Mouse (Mus musculus): Measurements from ENCODE around the gene Dnajc21. TPM values are rescaled to one million over a fixed set of nuclear protein-coding genes. Genes with fewer than 3 reads are reported as not detected.
A peak's percentile ranks its signal among the peaks of the same experiment; 100 is the strongest.

Gene Dnajc21
- polyA plus RNA-seq, 1 experiment from 2014 or later: 8.3 TPM

DNA sequence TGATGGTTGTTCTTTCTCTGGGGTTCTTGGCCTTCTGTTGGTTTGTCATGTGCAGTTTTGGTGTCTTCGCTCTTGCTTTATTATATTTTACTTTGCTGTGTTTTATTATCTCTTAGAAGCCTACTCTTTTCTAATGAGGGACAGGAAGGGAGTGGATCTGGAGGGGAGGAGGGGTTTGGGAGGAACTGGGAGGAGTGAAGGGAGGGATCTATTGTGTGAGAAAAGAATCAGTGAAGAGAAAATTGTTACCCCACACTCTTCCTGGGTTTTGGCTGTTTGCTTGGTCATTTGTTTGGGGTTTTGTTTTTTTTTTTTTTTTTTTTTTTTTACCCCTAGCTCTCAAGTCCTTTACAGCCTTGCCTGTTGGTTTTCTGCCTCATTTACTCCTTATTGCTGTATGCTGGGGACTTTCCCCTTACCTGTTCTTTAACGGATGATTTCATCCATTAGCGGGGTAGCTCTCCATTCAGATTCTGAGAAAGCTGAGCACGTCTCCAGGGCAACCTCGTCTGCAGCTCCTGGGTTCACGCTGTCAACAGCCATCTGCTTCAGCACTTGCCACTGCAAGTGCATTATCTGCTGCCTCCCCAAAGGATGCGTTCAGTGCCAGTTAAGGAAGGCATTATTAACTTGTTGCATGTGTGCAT, 49.1 kb downstream of the Dnajc21 start:
- H3K36me3 ChIP-seq (ENCODE audit: control insufficient read depth, insufficient read depth, low read length): no peaks in the 10 kb centered on the region
- H3K27ac ChIP-seq (ENCODE audit: low read length): no peak overlapping the region
- no peaks in the 10 kb centered on the region; the same call in 1 of the 2 replicates for H3K4me1 ChIP-seq (ENCODE audit: control insufficient read depth, insufficient read depth, low read length)
- H3K27me3 ChIP-seq (ENCODE audit: control insufficient read depth, insufficient read depth, low read depth, low read length): no peaks in the 10 kb centered on the region
- WGBS: 15% methylated on average over 7 of the region's 7 CpGs
- ATAC-seq: peak; percentile 68; the same call in 1 of the 2 replicates
- H3K9ac ChIP-seq (ENCODE audit: low read depth, low read length): no peak overlapping the region
- H3K9me3 ChIP-seq (replicated peaks; ENCODE audit: control insufficient read depth, low read length, poor library complexity, severe bottlenecking): no peaks in the 10 kb centered on the region
- no peak overlapping the region for H3K4me2 ChIP-seq (ENCODE audit: low read length)
- no peak overlapping the region for H3K4me3 ChIP-seq (ENCODE audit: low read depth, low read length)

DNA sequence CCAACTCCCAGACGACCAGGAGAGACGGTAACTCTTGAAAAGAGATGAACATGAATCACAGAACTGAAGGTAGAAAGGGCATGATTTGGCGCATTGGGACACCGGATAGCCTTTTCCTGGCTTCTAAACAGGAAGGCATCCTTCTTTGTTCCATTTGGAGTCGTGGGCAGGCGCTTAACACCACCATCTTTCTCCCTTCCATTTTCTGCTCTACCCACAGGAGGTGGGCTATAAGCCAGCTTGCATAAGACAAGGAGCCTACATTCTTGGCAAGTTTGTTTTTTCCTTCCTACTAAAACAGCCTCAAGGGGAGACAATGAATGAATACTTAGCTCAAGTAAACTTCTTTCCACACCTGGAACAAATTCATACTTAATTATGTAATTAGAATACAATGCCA, 56.7 kb downstream of the Dnajc21 start:
- Histone ChIP-seq H3K4me2 (ENCODE audit: low read length) (no peak overlapping the region), H3K27me3 (ENCODE audit: control insufficient read depth, insufficient read depth, low read depth, low read length) (no peaks in the 10 kb centered on the region), H3K27ac (ENCODE audit: low read length) (no peak overlapping the region), H3K4me1 (ENCODE audit: control insufficient read depth, insufficient read depth, low read length) (no peaks in the 10 kb centered on the region), H3K4me3 (ENCODE audit: low read depth, low read length) (no peak overlapping the region), H3K9me3 (replicated peaks; ENCODE audit: control insufficient read depth, low read length, poor library complexity, severe bottlenecking) (no peaks in the 10 kb centered on the region), H3K36me3 (ENCODE audit: control insufficient read depth, insufficient read depth, low read length) (no peaks in the 10 kb centered on the region), H3K9ac (ENCODE audit: low read depth, low read length) (no peak overlapping the region)
- 93% methylated on average over 6 of the region's 6 CpGs for WGBS
- no peak for ATAC-seq

DNA sequence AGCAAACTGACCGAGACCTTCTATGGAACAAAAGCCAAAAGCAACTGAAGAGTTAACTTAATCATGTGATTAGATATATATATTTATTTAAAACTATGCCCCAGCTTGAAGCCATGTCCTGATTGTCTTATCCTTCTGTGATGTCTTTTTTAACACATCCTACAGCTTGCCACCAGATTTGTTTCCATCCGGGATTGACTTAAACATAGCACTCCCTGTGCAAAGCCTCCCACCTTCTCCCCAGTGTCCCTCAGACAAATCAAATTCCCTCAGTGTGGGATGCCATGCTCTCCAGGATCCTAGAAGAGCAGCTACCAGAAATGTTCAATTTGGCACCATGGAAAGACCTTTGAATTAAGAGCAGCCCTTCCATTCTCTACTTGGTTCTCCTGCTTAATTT, 59.4 kb downstream of the Dnajc21 start:
- Histone ChIP-seq H3K27ac (ENCODE audit: low read length) (no peak overlapping the region), H3K9me3 (replicated peaks; ENCODE audit: control insufficient read depth, low read length, poor library complexity, severe bottlenecking) (no peaks in the 10 kb centered on the region), H3K9ac (ENCODE audit: low read depth, low read length) (no peak overlapping the region), H3K4me3 (ENCODE audit: low read depth, low read length) (no peak overlapping the region), H3K4me2 (ENCODE audit: low read length) (no peak overlapping the region), H3K4me1 (ENCODE audit: control insufficient read depth, insufficient read depth, low read length) (no peaks in the 10 kb centered on the region), H3K27me3 (ENCODE audit: control insufficient read depth, insufficient read depth, low read depth, low read length) (no peaks in the 10 kb centered on the region), H3K36me3 (ENCODE audit: control insufficient read depth, insufficient read depth, low read length) (no peaks in the 10 kb centered on the region)
- no peak for ATAC-seq
- 85% methylated on average over 2 of the region's 2 CpGs for WGBS

DNA sequence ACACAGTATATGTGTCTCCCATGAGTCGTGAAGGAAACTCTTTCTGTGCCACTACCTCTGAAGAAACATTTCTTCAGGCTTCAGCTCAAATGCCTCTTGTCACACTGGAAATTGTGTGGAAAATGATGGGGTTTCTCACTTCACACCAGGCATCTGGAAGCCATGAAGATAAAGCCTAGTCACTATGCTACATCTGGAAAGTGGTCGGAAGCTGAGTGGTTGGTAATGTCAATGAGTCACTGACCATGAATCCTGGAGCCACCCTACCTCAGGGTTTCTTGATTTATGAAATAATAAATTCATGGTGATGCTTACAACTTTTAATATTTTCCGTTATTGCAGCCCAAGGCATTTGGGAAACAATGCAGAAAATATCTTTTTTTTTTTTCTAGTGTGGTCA, 60.5 kb downstream of the Dnajc21 start:
- Histone ChIP-seq H3K9me3 (replicated peaks; ENCODE audit: control insufficient read depth, low read length, poor library complexity, severe bottlenecking) (no peaks in the 10 kb centered on the region), H3K27ac (ENCODE audit: low read length) (no peak overlapping the region), H3K27me3 (ENCODE audit: control insufficient read depth, insufficient read depth, low read depth, low read length) (no peaks in the 10 kb centered on the region), H3K9ac (ENCODE audit: low read depth, low read length) (no peak overlapping the region), H3K4me3 (ENCODE audit: low read depth, low read length) (no peak overlapping the region), H3K4me2 (ENCODE audit: low read length) (no peak overlapping the region), H3K36me3 (ENCODE audit: control insufficient read depth, insufficient read depth, low read length) (no peaks in the 10 kb centered on the region), H3K4me1 (ENCODE audit: control insufficient read depth, insufficient read depth, low read length) (no peaks in the 10 kb centered on the region)
- ATAC-seq: no peak
- WGBS: 86% methylated on average over 3 of the region's 3 CpGs

DNA sequence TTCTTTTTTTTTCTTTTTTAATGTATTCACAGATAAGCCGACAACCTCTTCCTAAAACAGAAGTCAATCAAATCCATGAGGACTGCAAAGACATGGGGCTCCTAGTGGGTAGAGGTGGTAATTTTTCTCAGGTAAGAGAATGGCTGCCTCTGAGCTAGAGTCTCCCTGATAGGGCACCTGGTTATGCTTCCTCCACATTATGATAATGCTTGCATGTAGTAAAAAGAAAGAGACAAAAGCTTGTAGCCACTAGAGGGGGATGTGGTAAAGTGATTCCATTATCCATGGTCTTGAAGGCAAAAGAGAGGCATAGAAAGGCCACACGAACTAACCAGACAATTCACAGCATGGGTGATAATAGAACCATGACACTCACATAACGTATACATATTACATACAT, 69.9 kb downstream of the Dnajc21 start:
- H3K4me3 ChIP-seq (ENCODE audit: low read depth, low read length): no peak overlapping the region
- no peak overlapping the region for H3K27ac ChIP-seq (ENCODE audit: low read length)
- no peak overlapping the region for H3K9ac ChIP-seq (ENCODE audit: low read depth, low read length)
- H3K9me3 ChIP-seq (replicated peaks; ENCODE audit: control insufficient read depth, low read length, poor library complexity, severe bottlenecking): no peaks in the 10 kb centered on the region
- H3K36me3 ChIP-seq (ENCODE audit: control insufficient read depth, insufficient read depth, low read length): no peaks in the 10 kb centered on the region
- WGBS: 48% methylated on average over 3 of the region's 3 CpGs
- H3K27me3 ChIP-seq (ENCODE audit: control insufficient read depth, insufficient read depth, low read depth, low read length): no peaks in the 10 kb centered on the region
- no peaks in the 10 kb centered on the region for H3K4me1 ChIP-seq (ENCODE audit: control insufficient read depth, insufficient read depth, low read length)
- no peak for ATAC-seq
- H3K4me2 ChIP-seq (ENCODE audit: low read length): no peak overlapping the region

DNA sequence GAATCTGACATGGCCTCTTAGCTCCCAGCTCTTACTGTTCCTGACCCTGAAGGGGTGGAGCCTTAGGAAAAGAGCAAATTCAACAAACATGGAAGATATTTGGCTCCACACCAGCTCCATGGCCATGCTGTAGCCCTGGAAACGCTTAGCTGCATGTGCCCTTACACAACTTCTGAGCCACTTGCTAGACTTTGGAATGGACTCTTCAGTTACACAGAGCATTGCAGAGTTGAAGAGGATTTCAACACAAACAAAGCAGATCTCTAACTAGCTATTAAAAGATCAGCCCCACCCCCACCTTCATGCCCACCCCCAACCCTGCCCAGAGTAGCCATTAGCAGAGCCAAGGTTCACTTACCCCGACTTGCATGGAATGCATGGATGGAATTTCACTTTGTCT, 70.5 kb downstream of the Dnajc21 start:
- Histone ChIP-seq H3K9ac (ENCODE audit: low read depth, low read length) (no peak overlapping the region), H3K27ac (ENCODE audit: low read length) (no peak overlapping the region), H3K9me3 (replicated peaks; ENCODE audit: control insufficient read depth, low read length, poor library complexity, severe bottlenecking) (no peaks in the 10 kb centered on the region), H3K4me1 (ENCODE audit: control insufficient read depth, insufficient read depth, low read length) (no peaks in the 10 kb centered on the region), H3K4me3 (ENCODE audit: low read depth, low read length) (no peak overlapping the region), H3K36me3 (ENCODE audit: control insufficient read depth, insufficient read depth, low read length) (no peaks in the 10 kb centered on the region), H3K4me2 (ENCODE audit: low read length) (no peak overlapping the region), H3K27me3 (ENCODE audit: control insufficient read depth, insufficient read depth, low read depth, low read length) (no peaks in the 10 kb centered on the region)
- ATAC-seq: no peak
- 62% methylated on average over 2 of the region's 2 CpGs for WGBS

Other genes starting within 250 kb of the Dnajc21 start
- gene Gm21973, start 145.1 kb downstream of the Dnajc21 start, polyA plus RNA-seq (2015; fragmentation: Nextera tagmentation; extraction: Ambion mirVana): not detected in 2 replicates
- gene Agxt2, start 112.0 kb downstream of the Dnajc21 start, polyA plus RNA-seq (2015; fragmentation: Nextera tagmentation; extraction: Ambion mirVana): not detected in 2 replicates
- 54.8 and 62.7 TPM in 2 replicates for gene Brix1, start 15.4 kb upstream of the Dnajc21 start, polyA plus RNA-seq (2015; fragmentation: Nextera tagmentation; extraction: Ambion mirVana)
- 20.1 and 24.2 TPM in 2 replicates for gene Rad1, start 15.5 kb upstream of the Dnajc21 start, polyA plus RNA-seq (2015; fragmentation: Nextera tagmentation; extraction: Ambion mirVana)
- gene Ttc23l, start 88.2 kb upstream of the Dnajc21 start, polyA plus RNA-seq (2015; fragmentation: Nextera tagmentation; extraction: Ambion mirVana): 0.10 TPM in 1 of 2 replicates, not detected in the other
- 8.6 and 10.2 TPM in 2 replicates for gene Rai14, start 244.1 kb upstream of the Dnajc21 start, polyA plus RNA-seq (2015; fragmentation: Nextera tagmentation; extraction: Ambion mirVana)